Mouse (Mus musculus): ENCODE measurements at regions not wholly inside any gene's neighbourhood (a gene's known extent, or its start where the extent isn't known, plus 50 kb on each side); places are given as distances from the start of the nearest gene placed in this dataset.

GRCm38 (mm10) chr9:59193971-59194370 lies 97.4 kb upstream of the Adpgk start:
- Histone ChIP-seq H3K4me3 (ENCODE audit: control insufficient read depth in 1 of 2, insufficient read depth in 1 of 2, low read depth in 2 of 2, low read length in 2 of 2) (no peak overlapping the region), H3K27me3 (ENCODE audit: control insufficient read depth in 1 of 2, insufficient read depth in 2 of 2, low read length in 2 of 2) (peaks cover 4 to 15% of the 10 kb centered on the region in 2 experiments; a peak in 3 of 4 replicates), H3K9me3 (replicated peaks; ENCODE audit: insufficient read depth, low read length) (no peaks in the 10 kb centered on the region), H3K27ac (ENCODE audit: control insufficient read depth, low read depth, low read length) (no peak overlapping the region), H3K36me3 (ENCODE audit: control insufficient read depth in 1 of 2, insufficient read depth in 2 of 2, low read length in 2 of 2) (no peaks in the 10 kb centered on the region), H3K4me1 (ENCODE audit: control insufficient read depth in 1 of 2, insufficient read depth in 2 of 2, low read length in 2 of 2) (no peaks in the 10 kb centered on the region), H3K79me2 (ENCODE audit: control insufficient read depth, insufficient read depth, low read length, poor library complexity) (no peaks in the 10 kb centered on the region), H3K9ac (ENCODE audit: control insufficient read depth, low read depth, low read length, poor library complexity, severe bottlenecking) (no peak overlapping the region)
- TF ChIP-seq RCOR1 (IDR thresholded peaks at IDR 0.05; ENCODE audit: low read depth, low read length) = no peak
- no peak for TF ChIP-seq ZC3H11A (IDR thresholded peaks at IDR 0.05; ENCODE audit: low read depth, low read length)
- no peak for TF ChIP-seq CTCF (IDR thresholded peaks at IDR 0.05 in 2 of 3, conservative IDR thresholded peaks at IDR 0.05 in 1 of 3; ENCODE audit: control insufficient read depth in 1 of 3, insufficient read depth in 1 of 3, low read depth in 2 of 3, low read length in 3 of 3, poor library complexity in 1 of 3, severe bottlenecking in 1 of 3)
- no peak for DNase-seq (ENCODE audit: low read depth, low spot score)

GRCm38 (mm10) chr9:59189141-59189540 lies 102.2 kb upstream of the Adpgk start:
- Histone ChIP-seq H3K9ac (ENCODE audit: control insufficient read depth, low read depth, low read length, poor library complexity, severe bottlenecking) (no peak overlapping the region), H3K4me1 (ENCODE audit: control insufficient read depth in 1 of 2, insufficient read depth in 2 of 2, low read length in 2 of 2) (no peaks in the 10 kb centered on the region), H3K79me2 (ENCODE audit: control insufficient read depth, insufficient read depth, low read length, poor library complexity) (no peaks in the 10 kb centered on the region), H3K27me3 (ENCODE audit: control insufficient read depth in 1 of 2, insufficient read depth in 2 of 2, low read length in 2 of 2) (peaks cover 8 to 16% of the 10 kb centered on the region in 2 experiments), H3K36me3 (ENCODE audit: control insufficient read depth in 1 of 2, insufficient read depth in 2 of 2, low read length in 2 of 2) (no peaks in the 10 kb centered on the region), H3K9me3 (replicated peaks; ENCODE audit: insufficient read depth, low read length) (no peaks in the 10 kb centered on the region), H3K27ac (ENCODE audit: control insufficient read depth, low read depth, low read length) (no peak overlapping the region), H3K4me3 (ENCODE audit: control insufficient read depth in 1 of 2, insufficient read depth in 1 of 2, low read depth in 2 of 2, low read length in 2 of 2) (no peak overlapping the region; a peak in 1 of 4 replicates)
- DNase-seq (ENCODE audit: low read depth, low spot score) = no peak
- TF ChIP-seq CHD2 (IDR thresholded peaks at IDR 0.05; ENCODE audit: low read length) (no peak), CHD1 (IDR thresholded peaks at IDR 0.05; ENCODE audit: low read depth, low read length) (no peak), GABPA (IDR thresholded peaks at IDR 0.05; ENCODE audit: low read depth, low read length) (no peak), E2F4 (IDR thresholded peaks at IDR 0.05; ENCODE audit: borderline replicate concordance, low read depth, low read length) (no peak), ETS1 (IDR thresholded peaks at IDR 0.05; ENCODE audit: low read depth, low read length) (no peak), ELF1 (IDR thresholded peaks at IDR 0.05; ENCODE audit: low read depth, low read length) (no peak), MAFK (IDR thresholded peaks at IDR 0.05; ENCODE audit: borderline replicate concordance, low read depth, low read length) (no peak), JUND (IDR thresholded peaks at IDR 0.05; ENCODE audit: low read depth, low read length) (no peak), RAD21 (IDR thresholded peaks at IDR 0.05; ENCODE audit: low read depth, low read length) (no peak), ZNF384 (IDR thresholded peaks at IDR 0.05; ENCODE audit: low read depth, low read length) (no peak), UBTF (IDR thresholded peaks at IDR 0.05; ENCODE audit: borderline replicate concordance, insufficient read depth, low read depth, low read length) (no peak), MYC (IDR thresholded peaks at IDR 0.05; ENCODE audit: low read depth, low read length) (no peak), NRF1 (IDR thresholded peaks at IDR 0.05; ENCODE audit: insufficient read depth, low read depth, low read length, poor library complexity, severe bottlenecking) (no peak), MAX (IDR thresholded peaks at IDR 0.05; ENCODE audit: low read length) (no peak), NELFE (IDR thresholded peaks at IDR 0.05; ENCODE audit: low read depth, low read length) (no peak), MYB (IDR thresholded peaks at IDR 0.05; ENCODE audit: low read depth, low read length) (no peak)

All from MEL (cell line).